Mouse (Mus musculus) limb, embryonic 11.5 days (tissue): ENCODE measurements around the gene Syk. TPM values are rescaled to one million over a fixed set of nuclear protein-coding genes. Genes with fewer than 3 reads are reported as not detected.

Source experiments
- ATAC-seq: fragments of 200-750 bp; cut with Nextera tagmentation; 2 replicates; pipeline ENCODE4 v1.8.0; 2017; ENCODE audit warnings: low read depth; ENCODE audit not compliant: insufficient number of reproducible peaks, low FRiP score, low TSS enrichment
- DNase-seq: peaks from one replicate; pipeline ENCODE4 v3.0.0-alpha.2; 2015; ENCODE audit warnings: low spot score
- H3K27ac ChIP-seq: fragments of 300-500 bp; sonication (generic); replicated peaks from 2 replicates; pipeline ENCODE4 v1.5.1; 2014; ENCODE audit warnings: low read depth, mild to moderate bottlenecking, low read length
- H3K27me3 ChIP-seq: fragments of 300-500 bp; sonication (generic); 2 replicates; pipeline ENCODE4 v1.6.1; 2014; ENCODE audit warnings: mild to moderate bottlenecking, low read length, mixed read lengths; ENCODE audit not compliant: control insufficient read depth, insufficient read depth
- H3K36me3 ChIP-seq: fragments of 300-500 bp; sonication (generic); 2 replicates; pipeline ENCODE4 v1.6.1; 2014; ENCODE audit warnings: mild to moderate bottlenecking, low read length, moderate library complexity, mixed read lengths; ENCODE audit not compliant: control insufficient read depth, insufficient read depth
- H3K4me1 ChIP-seq: fragments of 300-500 bp; sonication (generic); 2 replicates; pipeline ENCODE4 v1.6.1; 2014; ENCODE audit warnings: low read length, mixed read lengths; ENCODE audit not compliant: control insufficient read depth, insufficient read depth
- H3K4me2 ChIP-seq: fragments of 300-500 bp; sonication (generic); 2 replicates; pipeline ENCODE4 v1.6.1; 2014; ENCODE audit warnings: low read depth, mild to moderate bottlenecking, moderate library complexity; ENCODE audit not compliant: severe bottlenecking
- H3K4me3 ChIP-seq: fragments of 300-500 bp; sonication (generic); 2 replicates; pipeline ENCODE4 v1.5.1; 2014; ENCODE audit warnings: low read depth, low read length
- H3K9ac ChIP-seq: fragments of 300-500 bp; sonication (generic); 2 replicates; pipeline ENCODE4 v1.6.1; 2014; ENCODE audit warnings: mild to moderate bottlenecking, low read length
- H3K9me3 ChIP-seq: fragments of 300-500 bp; sonication (generic); 2 replicates; pipeline ENCODE4 v1.6.1; 2016; ENCODE audit warnings: low read length; ENCODE audit not compliant: control insufficient read depth
- WGBS: fragments of 180-500 bp; shearing (Covaris S2); extraction: QIAGEN DNeasy Blood & Tissue Kit; methylation state at CpG from one replicate; pipeline ENCODE4 v1.1.7; 2014; 5-methylcytosine and 5-hydroxymethylcytosine counted together
- polyA plus RNA-seq: library from polyadenylated mRNA; unstranded; fragments of >200 nt; fragmentation: Nextera tagmentation; extraction: Ambion mirVana; gene quantifications from 2 replicates; pipeline ENCODE4 v1.2.1, GENCODE M21; 2014

Syk gene
- polyA plus RNA-seq: 2.5 TPM in 2 replicates

DNA sequence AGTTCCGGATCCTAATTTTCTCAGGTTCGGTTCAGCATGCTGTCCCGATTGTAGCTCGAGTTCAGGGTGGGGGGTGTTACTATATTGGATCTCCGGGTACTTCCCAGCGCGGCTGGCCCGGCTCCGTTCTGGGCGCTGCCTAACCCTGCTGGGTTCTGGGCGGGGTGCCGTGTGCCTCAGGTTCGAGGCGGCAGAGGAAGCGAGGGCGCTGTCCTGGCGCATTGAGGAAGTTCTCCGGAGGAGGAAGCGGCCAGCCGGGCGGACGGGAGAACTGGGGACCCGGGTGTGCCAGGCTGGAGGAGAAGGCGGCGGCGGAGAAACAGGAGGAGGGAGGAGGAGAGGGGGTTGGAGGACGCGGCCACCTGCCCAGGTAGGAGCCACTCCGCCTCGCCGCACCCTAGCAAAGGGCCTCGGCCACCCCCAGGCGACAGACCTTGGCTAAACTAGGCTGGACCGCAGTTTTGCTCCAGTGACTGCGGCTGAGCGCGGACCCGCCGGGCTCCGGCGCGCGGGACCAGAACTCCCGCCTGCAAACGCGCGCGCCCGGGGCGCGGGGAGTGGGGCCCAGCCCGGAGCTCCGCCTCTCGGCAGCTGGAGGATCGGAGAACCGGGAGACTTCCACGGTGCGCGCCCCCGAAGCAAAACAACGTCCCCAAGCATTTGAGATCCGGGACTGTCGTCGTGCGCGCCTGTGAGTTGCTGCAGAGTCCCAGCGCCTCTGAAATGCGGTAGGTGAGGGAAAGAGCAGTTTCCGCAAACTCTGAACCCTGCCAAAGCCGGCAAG, at the start of gene Syk:
Gene Syk (plus strand): TSS at position 296 of the 784 bp plus-strand sequence.
- no peaks in the 10 kb centered on the region for H3K9me3 ChIP-seq
- peaks cover 3% of the 10 kb centered on the region for H3K27me3 ChIP-seq
- H3K27ac ChIP-seq: no peak within 1 kb of the TSS
- H3K4me2 ChIP-seq: peak within 1 kb of the TSS; percentile 89
- ATAC-seq (no peak), DNase-seq (peak; percentile 77)
- H3K9ac ChIP-seq: peak within 1 kb of the TSS; percentile 73
- H3K4me1 ChIP-seq: no peaks in the 10 kb centered on the region
- H3K36me3 ChIP-seq: no peaks in the 10 kb centered on the region
- peak within 1 kb of the TSS; percentile 56 for H3K4me3 ChIP-seq
- under 1% methylated on average over 70 of the region's 70 CpGs for WGBS

GRCm38 (mm10) chr13:52533644-52534043, 49.3 kb upstream of the Syk start:
- H3K4me1 ChIP-seq: no peaks in the 10 kb centered on the region
- WGBS: 75% methylated on average over 5 of the region's 5 CpGs
- H3K27me3 ChIP-seq: peaks cover 16% of the 10 kb centered on the region; the same call in 1 of the 2 replicates
- no peak overlapping the region for H3K4me3 ChIP-seq
- no peak overlapping the region for H3K9ac ChIP-seq
- DNase-seq: no peak
- no peaks in the 10 kb centered on the region for H3K9me3 ChIP-seq
- H3K4me2 ChIP-seq: no peak overlapping the region
- no peak overlapping the region for H3K27ac ChIP-seq
- H3K36me3 ChIP-seq: no peaks in the 10 kb centered on the region
- ATAC-seq: no peak

- H3K4me1 ChIP-seq: no peaks in the 10 kb centered on the region
- H3K4me3 ChIP-seq: no peak overlapping the region
- ATAC-seq (no peak), DNase-seq (peak; percentile 86)
- no peaks in the 10 kb centered on the region for H3K36me3 ChIP-seq
- 6% methylated on average over 4 of the region's 4 CpGs for WGBS
- peaks cover 3% of the 10 kb centered on the region; the same call in 1 of the 2 replicates for H3K27me3 ChIP-seq
- no peak overlapping the region for H3K27ac ChIP-seq
- no peaks in the 10 kb centered on the region for H3K9me3 ChIP-seq
- H3K4me2 ChIP-seq: no peak overlapping the region
- H3K9ac ChIP-seq: no peak overlapping the region
These were observed 47.4 kb upstream of the Syk start for GRCm38 (mm10) chr13:52535542-52535941.

DNA sequence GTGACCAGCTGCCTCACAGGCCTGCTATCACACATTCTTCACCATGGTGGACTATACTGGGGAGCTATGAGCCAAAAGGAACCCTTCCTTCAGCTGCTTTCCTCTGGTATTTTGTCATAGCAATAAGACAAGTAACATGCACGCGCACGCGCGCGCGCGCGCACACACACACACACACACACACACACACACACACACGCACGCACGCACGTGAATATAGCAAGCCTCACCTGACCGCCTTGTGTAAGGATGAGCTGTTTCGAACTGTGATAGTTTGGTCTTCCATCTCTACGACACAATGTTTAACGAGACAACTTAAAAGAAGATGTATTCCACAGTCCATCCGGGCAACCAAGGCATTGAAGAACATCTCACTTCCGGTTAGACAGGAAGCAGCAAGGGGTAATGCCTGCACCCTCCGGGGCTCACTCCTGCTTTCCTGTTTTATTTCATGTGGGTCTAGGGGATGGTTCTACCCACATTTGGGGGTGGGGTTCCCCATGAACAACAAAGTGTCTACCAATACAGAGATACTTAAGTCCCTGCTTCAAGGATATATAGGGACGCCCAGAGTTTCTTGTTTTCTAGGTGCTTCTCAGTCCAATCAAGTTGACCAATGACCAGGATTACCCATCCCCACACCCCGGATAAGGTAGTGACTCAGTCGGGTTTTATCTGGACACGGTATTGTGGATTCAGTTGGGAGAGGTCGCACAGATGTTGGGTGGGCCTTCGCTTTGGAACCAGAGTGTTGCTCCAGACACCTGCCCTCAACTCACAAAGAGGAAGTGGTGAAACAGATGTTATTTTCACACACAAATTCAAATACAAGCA, 45.0 kb upstream of the Syk start:
- 95% methylated on average over 26 of the region's 26 CpGs for WGBS
- ATAC-seq: no peak
- no peak overlapping the region for H3K4me2 ChIP-seq
- no peaks in the 10 kb centered on the region for H3K36me3 ChIP-seq
- H3K9ac ChIP-seq: no peak overlapping the region
- H3K9me3 ChIP-seq: no peaks in the 10 kb centered on the region
- no peak overlapping the region for H3K4me3 ChIP-seq
- no peaks in the 10 kb centered on the region for H3K27me3 ChIP-seq
- no peak for DNase-seq
- no peak overlapping the region for H3K27ac ChIP-seq
- H3K4me1 ChIP-seq: no peaks in the 10 kb centered on the region

GRCm38 (mm10) chr13:52538588-52539116, 44.3 kb upstream of the Syk start:
- no peaks in the 10 kb centered on the region for H3K9me3 ChIP-seq
- no peak for ATAC-seq
- no peaks in the 10 kb centered on the region for H3K36me3 ChIP-seq
- no peak overlapping the region for H3K4me2 ChIP-seq
- 91% methylated on average over 9 of the region's 9 CpGs for WGBS
- no peaks in the 10 kb centered on the region for H3K4me1 ChIP-seq
- no peak overlapping the region for H3K27ac ChIP-seq
- no peak overlapping the region for H3K4me3 ChIP-seq
- DNase-seq: no peak
- no peaks in the 10 kb centered on the region for H3K27me3 ChIP-seq
- H3K9ac ChIP-seq: no peak overlapping the region

DNA sequence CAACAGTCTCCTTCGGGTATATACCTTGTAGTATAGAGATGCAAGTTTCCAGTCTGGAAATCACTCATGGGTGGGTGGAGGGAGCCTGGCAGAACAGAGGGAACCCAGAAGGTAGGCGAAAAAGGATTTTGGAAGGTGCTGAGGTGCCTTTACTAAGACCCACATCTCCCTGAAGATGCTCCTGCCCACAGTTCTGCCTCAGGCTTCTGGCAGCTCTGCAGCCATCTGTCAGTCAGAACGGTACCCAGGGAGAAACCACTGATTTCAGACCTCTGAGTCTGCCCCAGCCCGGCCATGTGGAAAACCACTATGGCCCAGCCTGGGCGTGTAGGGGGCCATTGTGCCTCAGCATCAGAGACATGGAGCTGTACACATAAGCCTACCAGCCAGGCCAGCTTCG, 43.5 kb upstream of the Syk start:
- no peaks in the 10 kb centered on the region for H3K9me3 ChIP-seq
- no peak overlapping the region for H3K4me2 ChIP-seq
- no peaks in the 10 kb centered on the region for H3K36me3 ChIP-seq
- WGBS: 86% methylated on average over 6 of the region's 6 CpGs
- no peaks in the 10 kb centered on the region for H3K4me1 ChIP-seq
- H3K27ac ChIP-seq: no peak overlapping the region
- H3K9ac ChIP-seq: no peak overlapping the region
- DNase-seq (no peak), ATAC-seq (no peak)
- no peaks in the 10 kb centered on the region for H3K27me3 ChIP-seq
- no peak overlapping the region for H3K4me3 ChIP-seq

GRCm38 (mm10) chr13:52541385-52542035, 41.5 kb upstream of the Syk start:
- Histone ChIP-seq H3K4me2 (no peak overlapping the region), H3K4me1 (no peaks in the 10 kb centered on the region), H3K36me3 (no peaks in the 10 kb centered on the region), H3K9ac (no peak overlapping the region), H3K27ac (no peak overlapping the region), H3K9me3 (no peaks in the 10 kb centered on the region), H3K27me3 (no peaks in the 10 kb centered on the region), H3K4me3 (no peak overlapping the region)
- no peak for ATAC-seq
- WGBS: 73% methylated on average over 5 of the region's 5 CpGs
- no peak for DNase-seq

DNA sequence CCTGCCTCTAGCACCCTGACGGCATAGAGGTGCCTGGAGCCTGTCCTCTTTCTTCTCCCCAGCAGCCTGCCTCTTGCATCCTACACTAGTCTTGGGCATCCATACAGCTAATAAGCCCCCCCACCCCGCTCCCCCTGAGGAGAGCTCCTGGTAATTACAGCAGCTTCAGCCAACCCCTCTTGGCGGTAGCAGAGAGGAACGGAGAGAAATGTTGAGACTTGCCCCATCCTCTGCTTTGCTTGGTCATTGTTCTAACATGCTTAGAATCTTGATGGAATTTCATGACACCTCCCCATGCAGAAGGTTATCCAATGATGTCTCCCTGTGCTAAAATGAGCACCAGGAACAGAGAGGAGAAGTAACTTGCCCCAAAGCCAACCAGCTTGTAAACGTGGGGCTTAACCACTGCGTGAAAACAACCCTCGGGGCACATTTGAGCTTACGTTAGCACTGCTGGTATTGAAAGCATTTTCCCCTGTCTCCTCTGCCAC, 40.9 kb upstream of the Syk start:
- no peaks in the 10 kb centered on the region for H3K27me3 ChIP-seq
- H3K27ac ChIP-seq: no peak overlapping the region
- no peak overlapping the region for H3K4me3 ChIP-seq
- DNase-seq (no peak), ATAC-seq (no peak)
- no peaks in the 10 kb centered on the region for H3K36me3 ChIP-seq
- H3K4me1 ChIP-seq: no peaks in the 10 kb centered on the region
- H3K4me2 ChIP-seq: no peak overlapping the region
- 63% methylated on average over 8 of the region's 8 CpGs for WGBS
- no peak overlapping the region for H3K9ac ChIP-seq
- no peaks in the 10 kb centered on the region for H3K9me3 ChIP-seq
